Mouse (Mus musculus): ENCODE data around the gene Bcl6.
A peak's percentile ranks its signal among the peaks of the same experiment; 100 is the strongest.

Gene Bcl6

GRCm38 (mm10) chr16:23990161-23990970 is 1.7 kb upstream of the Bcl6 start:
- no peak for DNase-seq (ENCODE audit: low spot score)

GRCm38 (mm10) chr16:23989209-23990160 is 833 bp upstream of the Bcl6 start:
- DNase-seq (ENCODE audit: low spot score), result no peak

GRCm38 (mm10) chr16:23988157-23988465 is 541 bp downstream of the Bcl6 start:
- DNase-seq (ENCODE audit: low spot score), result no peak

GRCm38 (mm10) chr16:23987341-23988156 is 1.1 kb downstream of the Bcl6 start:
- no peak for DNase-seq (ENCODE audit: low spot score)

- no peak for DNase-seq (ENCODE audit: low spot score)
These were observed 1.8 kb downstream of the Bcl6 start for GRCm38 (mm10) chr16:23986871-23987270.

GRCm38 (mm10) chr16:23986176-23986575 is 2.5 kb downstream of the Bcl6 start:
- no peak for DNase-seq (ENCODE audit: low spot score)

GRCm38 (mm10) chr16:23985467-23985861 is 3.2 kb downstream of the Bcl6 start:
- no peak for DNase-seq (ENCODE audit: low spot score)

GRCm38 (mm10) chr16:23984760-23985466 is 3.7 kb downstream of the Bcl6 start:
- no peak for DNase-seq (ENCODE audit: low spot score)

- DNase-seq (ENCODE audit: low spot score), result peak; percentile 75
These were observed 4.5 kb downstream of the Bcl6 start for GRCm38 (mm10) chr16:23984183-23984582.

GRCm38 (mm10) chr16:23982891-23983588 is 5.6 kb downstream of the Bcl6 start:
- peak; percentile 55 for DNase-seq (ENCODE audit: low spot score)

GRCm38 (mm10) chr16:23981925-23982851 is 6.5 kb downstream of the Bcl6 start:
- DNase-seq (ENCODE audit: low spot score), result peak; percentile 60

- DNase-seq (ENCODE audit: low spot score), result no peak
These were observed 7.5 kb downstream of the Bcl6 start for GRCm38 (mm10) chr16:23980991-23981720.

GRCm38 (mm10) chr16:23980201-23980870 is 8.3 kb downstream of the Bcl6 start:
- DNase-seq (ENCODE audit: low spot score), result no peak

- DNase-seq (ENCODE audit: low spot score), result no peak
These were observed 9.2 kb downstream of the Bcl6 start for GRCm38 (mm10) chr16:23979446-23979845.

- no peak for DNase-seq (ENCODE audit: low spot score)
These were observed 10.2 kb downstream of the Bcl6 start for GRCm38 (mm10) chr16:23978495-23978894.

- DNase-seq (ENCODE audit: low spot score), result no peak
These were observed 10.9 kb downstream of the Bcl6 start for GRCm38 (mm10) chr16:23977732-23978131.

- DNase-seq (ENCODE audit: low spot score), result no peak
These were observed 12.5 kb downstream of the Bcl6 start for GRCm38 (mm10) chr16:23976196-23976595.

GRCm38 (mm10) chr16:23973635-23974367 is 14.9 kb downstream of the Bcl6 start:
- DNase-seq (ENCODE audit: low spot score), result no peak
